Mouse (Mus musculus) MN1 (cell line): ENCODE results near the gene Rab37.

Source experiments
- DNase-seq: peaks from one replicate; pipeline ENCODE4 v3.0.0-alpha.2; 2016; ENCODE audit warnings: low spot score

Gene Rab37

DNA sequence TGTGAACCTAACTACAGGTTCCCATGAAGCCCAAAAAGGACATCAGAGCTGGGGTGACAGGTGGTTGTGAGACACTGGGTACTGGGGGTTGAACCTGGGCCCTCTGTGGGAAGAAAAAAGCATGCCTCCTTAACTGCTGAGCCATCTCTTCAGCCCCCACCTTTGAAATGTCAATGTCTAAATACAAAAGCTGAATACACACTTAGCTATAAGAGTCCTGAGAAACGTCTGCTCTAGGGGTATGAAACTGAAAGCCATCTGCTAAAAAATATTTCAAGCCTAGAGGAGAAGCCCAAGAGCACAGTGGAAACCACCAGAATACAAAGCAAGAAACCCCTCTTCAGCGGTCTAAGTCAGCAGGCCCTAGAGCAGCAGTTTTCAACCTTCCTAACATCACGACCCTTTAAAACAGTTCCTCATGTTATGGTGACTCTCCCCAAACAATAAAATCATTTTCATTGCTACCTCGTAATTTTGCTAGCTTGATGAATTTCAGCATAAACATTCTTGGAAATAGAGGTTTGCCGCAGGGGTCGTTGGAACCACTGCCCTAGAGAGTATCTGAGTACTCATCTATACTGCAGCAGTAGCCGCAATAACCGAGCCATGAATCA is 40.6 kb downstream of the Rab37 start:
- DNase-seq = no peak

DNA sequence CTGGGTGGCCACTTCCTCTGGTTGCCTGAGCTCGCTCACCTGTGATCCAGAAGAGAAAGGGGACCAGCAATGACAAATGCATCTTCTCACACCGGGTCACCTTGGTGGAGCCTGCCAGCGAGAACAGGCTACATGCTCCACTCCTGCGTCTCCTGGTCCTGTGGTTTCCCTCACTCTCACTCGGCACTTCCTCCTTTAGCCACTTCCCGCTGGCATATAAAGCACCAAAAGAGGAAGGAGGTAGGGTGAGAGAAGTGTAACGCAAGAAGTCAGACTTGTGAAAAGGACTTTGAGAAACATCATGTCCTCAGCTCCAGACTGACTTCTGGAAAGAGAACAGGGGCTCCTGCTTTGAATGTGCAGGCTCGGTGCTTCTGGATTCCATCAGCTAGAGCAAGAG is 42.6 kb downstream of the Rab37 start, which contains the start of gene Cd300lf:
Cd300lf (minus strand) TSS at position 193 of the 400 bp plus-strand sequence.
- no peak for DNase-seq

DNA sequence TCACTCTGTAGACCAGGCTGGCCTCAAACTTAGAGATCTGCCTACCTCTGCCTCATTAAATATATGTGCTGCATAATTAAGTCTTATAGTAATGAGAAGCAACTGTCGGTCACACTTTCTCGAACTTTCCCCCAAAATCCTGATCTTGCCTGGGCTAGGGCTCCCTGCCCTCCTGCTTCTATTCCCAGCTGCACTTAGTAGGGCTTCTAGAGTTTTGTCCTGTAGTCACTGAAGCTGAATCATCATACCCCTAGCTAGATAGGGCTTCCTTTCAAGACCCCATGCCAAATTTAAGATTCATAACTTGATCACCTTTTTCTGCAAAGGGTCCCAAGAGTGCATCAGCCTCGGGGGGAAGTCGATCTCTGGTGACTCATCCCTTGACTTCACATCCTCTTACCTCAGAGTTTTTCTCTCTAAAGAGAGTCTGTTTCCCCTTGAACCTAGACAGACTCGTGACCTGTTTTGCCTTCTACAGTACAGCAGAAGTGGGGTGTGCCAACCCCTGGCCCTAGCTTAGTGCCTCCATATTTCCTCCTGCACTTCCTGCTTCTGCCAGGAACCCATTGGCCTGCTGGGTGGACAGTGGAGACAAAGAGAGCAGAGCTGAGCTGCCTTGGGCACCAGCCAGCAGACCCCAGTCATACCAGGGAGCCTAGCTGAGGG is 47.5 kb downstream of the Rab37 start:
- no peak for DNase-seq

DNA sequence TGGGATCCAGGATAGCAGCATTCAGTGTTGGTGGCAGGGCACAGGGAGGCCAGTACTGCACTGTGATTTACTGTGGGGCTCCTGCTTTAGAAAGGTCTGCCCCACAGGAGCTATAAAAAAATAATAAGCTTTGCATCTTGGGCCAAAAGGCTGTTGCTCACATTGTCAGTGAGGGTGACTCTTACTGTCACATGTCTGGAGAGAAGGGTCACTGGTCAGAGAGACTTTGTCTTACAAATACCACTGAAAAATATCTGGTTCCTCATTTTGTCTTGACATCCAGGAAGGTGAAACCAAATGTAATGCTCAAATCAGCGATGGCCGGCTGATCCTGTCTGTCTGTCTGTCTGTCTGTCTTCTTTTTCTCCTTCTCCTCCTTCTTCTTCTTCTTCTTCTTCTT is 50.7 kb downstream of the Rab37 start:
- DNase-seq = no peak

DNA sequence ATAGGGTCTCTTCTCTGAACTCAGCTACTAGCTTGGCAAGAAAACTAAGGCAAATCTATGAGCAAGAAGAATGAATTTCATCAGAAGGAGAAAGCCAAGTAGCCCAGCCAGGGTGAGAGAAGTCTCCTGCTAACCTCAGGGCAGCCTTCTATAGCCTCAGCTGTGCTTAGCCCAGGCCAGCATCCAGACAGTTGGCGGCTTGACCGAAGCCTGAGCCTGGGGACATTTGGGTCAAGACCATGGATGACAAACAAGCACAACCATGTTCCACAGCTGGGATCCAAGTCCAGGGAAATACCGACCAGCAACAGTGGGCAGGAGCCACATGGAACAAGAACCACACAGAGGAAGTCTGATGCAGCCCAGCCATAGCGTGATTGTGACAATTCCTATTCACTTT is 56.6 kb downstream of the Rab37 start:
- no peak for DNase-seq

DNA sequence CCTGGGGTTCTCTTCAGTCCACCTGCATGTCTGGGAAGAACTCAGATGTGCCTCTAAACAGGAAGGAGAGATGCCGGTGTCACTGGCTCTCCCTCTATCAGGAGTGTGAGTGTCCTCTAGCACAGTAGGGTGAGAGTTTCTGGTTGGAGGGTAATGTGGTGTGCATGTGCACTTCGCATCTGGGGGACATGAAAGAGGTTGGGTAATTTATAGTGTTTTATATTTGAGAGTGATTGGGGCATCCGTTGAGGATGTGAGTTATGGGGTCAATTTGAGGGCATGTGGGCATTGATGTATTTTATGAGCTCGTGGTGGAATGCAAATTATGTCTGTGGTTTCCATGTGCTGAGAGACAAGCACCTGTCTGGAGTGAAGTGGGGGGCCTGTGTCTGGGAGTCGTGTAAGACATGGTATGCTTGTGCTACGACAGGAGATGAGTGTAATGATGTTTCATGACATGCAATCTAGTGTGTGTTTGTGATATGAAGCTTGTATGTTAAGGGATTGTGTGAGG is 59.6 kb downstream of the Rab37 start:
- no peak for DNase-seq

DNA sequence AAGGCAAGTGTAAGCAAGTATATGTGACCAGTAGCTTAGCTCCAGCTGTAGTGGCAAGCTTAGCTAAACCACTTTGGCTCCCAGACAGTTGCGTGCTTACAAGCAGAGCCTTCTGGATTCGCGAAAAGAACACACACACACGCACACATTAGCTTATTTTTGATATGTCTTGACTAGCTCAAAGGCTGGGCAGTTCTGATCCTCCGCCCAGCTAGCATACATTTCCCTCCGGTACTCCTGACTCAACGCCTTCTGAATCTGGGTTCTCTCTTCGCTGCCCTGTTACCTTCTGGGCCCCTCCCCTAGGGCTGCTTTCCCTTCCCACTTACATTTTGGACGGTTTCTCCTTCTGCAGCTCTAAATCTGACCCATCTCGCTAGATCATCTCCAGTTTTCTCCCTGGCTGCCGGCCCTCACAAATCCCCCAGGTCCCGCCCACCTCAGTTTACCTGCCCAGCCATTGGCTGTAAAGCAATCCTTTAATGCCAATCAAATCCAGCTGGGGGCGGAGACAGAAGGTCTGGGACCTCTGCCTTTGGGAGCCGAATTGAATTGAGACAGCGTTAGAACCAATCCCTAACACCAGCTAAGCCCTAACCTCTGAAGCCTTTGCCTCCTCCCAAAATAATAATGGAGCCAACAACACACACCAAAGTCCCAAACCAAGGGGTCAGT is 60.7 kb downstream of the Rab37 start:
- DNase-seq = peak; percentile 81

DNA sequence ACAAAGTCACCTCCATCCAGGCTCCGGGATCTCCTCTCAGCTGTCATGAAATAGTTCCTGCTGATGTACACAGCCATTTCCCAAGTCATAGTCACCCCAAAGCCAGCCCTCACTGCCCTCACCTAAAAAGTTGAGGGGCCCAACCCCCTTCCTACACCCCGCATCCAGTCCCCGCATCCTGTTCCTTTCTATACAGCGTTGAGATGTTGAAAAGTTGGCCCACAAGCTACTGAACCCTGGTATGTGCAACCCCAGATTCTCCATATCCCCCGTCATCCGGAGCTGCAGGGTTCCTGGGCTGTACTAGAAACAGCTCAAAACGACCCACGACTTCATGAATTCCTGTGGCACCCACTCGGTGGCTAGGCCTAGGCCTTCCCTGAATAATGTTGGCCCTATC is 61.9 kb downstream of the Rab37 start:
- DNase-seq = no peak

DNA sequence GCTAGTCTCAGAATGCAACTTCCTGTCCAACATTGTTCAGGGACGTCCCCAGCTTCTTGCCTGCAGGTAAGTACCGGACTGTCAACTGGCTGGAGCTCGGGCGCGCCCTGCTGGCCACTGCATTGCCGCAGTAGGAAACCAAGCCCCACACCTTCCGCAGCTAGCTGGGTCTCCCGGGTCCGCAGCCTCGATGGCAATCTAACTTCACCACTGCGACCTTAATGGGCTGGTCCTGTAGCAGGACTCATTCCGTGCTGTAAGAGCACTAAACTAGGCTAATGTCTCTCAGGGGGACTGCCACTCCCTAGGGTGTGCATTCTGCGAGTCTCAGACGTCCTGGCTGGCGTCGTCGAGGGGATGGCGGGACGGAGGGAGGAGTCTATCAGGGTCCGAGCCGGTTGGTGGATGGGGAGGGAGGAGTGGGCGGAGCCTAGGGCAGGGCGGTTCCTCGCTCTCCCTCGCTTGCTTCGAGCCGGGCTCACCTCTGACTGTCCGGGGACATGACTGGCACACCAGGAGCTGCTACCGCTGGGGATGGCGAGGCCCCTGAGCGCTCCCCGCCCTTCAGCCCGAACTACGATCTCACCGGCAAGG is 62.6 kb downstream of the Rab37 start:
- peak; percentile 74 for DNase-seq

DNA sequence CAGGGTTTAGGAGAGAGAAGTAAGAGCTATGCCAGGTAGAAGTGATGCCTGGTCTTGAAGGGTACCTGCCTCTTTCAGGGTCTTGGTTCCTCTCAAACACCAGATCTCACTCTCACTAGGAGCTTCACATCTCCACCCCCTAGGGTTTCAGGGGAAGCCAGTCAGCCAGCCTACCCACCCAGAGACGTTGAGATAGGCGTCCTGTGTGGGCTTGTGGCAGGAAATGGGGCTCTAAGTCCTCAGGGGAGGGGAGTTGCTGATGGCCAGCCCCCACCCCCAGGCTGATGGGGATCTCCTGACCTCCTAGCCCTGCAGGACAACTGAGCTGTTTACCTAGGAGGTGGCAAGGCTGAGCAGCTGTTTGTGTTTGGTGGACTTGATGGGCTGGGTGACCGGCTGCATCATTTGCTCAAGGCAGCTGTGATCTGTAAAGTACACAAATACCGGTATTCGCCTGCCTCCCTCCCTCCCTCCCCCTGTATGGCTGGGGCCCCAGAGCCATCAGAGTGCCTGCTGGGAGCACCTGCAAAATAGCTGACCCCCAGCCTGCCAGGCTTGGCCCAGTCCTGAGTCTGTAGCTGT is 63.9 kb downstream of the Rab37 start:
- no peak for DNase-seq

DNA sequence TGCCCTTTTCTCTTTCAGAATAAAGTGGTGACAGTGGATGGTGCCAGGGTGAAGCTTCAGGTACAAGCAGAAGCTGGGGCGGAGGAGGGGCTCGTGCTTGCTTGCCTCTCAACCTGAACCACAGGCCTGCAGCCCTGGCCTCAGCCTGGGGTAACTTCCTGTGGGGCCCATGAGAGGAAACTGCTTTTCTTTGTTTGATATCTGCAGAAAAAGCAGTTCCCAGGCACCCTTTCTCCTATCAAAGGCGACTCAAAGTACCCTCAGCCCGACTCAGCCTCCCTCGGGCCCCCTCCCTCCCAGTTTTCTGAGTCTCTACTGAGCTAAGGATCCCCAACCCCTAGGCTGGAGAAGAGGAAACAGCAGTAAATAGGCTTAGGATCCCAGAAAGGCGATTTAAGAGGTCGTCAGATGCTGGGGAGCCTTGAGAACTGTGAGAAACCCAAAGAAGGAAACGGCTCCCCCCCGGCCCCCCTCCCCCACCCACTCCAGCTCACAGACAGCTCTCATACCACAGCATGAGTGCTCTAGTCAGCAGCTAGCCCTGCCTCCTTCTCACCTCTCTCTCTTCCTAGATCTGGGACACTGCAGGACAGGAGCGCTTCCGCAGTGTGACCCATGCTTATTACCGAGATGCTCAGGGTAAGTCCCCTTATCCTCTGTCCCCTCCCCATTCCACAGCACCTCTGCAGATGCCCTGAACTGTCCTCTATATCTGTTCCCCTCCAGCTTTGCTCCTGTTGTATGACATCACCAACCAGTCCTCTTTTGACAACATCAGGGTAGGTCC is 66.9 kb downstream of the Rab37 start:
- DNase-seq = no peak

DNA sequence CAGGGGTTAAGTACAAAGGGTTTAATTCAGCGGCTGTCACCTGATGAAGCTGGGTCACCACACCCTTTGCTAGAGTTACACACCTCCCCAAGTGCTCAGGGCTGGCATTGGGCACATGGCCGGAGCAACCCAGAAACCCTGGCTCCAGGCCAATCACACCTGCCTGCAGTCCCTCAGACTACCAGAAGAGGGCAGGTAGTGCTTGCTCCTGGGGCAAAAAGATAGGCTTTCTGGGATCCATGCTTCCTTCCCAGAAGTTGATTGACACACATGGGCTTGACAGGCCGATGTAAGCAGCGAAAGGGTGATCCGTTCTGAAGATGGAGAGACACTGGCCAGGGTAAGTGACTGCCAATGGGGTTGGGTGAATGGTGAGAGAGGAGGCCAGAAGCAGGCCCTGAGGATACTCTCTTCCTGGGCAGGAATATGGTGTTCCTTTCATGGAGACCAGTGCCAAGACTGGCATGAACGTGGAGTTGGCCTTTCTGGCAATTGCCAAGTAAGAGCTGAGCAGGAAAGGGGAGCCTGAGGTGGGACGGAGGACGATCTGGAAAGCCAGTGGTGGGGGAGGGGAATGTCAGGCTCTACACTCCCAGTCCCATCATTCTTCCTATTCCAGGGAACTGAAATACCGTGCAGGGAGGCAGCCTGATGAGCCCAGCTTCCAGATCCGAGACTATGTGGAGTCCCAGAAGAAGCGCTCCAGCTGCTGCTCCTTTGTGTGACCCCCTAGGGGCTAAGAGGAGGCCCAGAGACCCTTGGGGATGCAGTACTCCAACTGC is 69.0 kb downstream of the Rab37 start:
- DNase-seq = peak; percentile 73

DNA sequence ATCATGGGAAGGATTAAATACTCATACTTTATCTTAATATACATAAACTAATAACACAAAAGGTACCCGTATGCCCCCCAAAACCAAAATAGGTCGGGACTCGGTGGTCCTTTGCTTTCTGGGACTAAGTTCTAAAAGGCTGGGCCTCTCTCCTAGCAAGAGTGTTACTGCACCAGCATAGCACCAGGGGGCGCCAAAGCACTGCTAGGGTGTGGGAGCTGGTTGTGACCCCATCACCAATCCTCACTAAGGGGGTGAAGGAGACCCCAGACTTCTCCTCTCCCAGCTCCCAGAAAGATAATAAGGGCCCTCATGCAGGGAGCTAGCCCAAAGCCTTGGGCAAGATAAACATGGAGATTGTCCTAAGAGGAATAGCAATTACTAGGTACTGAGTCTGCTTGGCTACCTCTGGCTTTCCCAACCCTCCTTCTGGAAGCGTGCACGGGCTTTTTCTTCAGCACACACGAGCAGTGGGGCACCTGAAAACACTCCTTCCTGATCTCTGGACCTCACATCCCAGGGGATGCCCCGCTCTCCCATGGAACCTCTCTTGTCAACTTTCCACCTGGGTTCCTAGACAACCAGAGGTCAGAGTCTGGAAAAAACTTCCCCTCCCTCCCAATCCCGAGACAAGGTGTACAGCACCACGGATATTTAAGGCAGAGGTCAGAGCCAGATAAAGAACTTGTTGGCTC is 69.8 kb downstream of the Rab37 start:
- DNase-seq = peak; percentile 67

DNA sequence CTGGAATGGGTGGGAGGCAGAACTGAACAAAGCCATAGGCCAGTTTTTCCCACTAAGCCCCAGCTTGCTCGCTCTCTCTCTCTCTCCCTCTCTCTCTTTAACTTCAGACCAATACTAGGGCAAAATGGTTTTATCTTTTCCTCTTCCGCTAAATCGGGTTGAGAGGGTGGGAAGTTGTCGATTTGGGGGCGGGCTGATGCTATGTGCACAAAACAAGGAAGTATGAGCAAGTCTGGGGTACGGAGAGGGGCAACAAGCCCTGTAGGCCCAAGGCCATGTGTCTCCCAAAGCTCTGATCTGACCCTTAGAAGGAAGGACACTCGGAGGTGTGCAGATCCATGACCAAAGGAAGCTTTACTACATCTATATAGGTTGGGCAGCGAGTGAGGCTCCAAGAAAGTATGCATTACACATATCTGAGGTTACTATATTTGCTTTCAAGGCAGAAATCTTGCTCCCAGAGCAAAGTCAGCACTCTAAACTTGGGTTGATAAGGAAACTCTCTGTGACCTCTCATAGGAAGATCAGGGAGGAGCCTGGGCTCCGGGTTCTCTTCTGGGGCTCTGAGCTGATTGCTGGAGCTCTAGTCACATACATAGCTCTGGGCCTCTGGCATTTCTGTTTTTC is 70.5 kb downstream of the Rab37 start:
- no peak for DNase-seq

DNA sequence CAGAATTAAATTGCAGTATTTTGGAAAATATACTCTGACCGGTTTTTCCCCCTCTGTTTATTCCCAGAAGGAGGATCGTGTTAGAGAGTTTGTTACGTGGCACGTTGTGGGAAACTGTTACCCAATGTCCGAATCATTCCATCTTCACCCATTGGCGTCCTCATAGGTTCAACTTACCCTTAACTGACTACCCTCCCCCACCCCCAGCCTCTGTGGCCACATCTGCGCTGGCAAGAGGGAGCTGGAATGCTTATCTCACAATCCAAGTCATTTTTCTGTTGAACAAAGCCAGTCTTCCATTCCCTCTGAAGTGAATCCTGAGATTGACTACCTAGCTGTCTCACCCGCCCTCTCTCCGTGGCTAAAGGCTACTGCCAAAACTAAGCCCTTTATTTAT is 71.0 kb downstream of the Rab37 start:
- DNase-seq = no peak

DNA sequence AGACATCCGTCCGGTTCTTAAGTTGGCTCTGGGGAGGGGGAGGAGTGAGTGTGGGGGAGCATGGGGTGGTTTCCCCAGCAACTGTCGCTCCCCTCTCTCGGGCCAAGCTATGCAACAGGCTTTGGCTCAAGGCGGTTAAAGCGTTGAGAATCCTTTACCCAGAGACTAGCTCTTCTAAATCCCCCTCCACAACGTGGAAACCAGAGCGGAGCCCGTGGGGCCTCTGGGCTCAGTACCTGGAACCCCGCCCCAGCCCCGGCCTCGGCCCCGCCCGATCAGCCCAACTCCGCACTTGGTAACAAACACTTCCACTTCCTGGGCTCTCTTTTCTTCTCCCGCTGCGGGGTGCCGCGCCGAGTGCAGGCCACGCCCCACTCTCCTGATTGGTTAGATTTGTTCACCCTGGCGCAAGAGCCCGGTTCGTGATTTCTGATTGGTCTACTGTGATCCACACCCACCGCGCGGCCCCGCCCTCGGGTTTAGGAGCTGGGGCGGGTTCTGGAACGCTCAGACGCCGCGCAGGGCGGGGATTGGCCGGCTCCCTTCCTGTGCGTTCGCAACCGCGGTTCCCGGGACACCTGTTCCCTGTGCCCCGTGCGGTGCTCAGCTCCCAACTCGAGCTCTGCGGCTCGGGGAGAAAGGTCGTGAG is 71.7 kb downstream of the Rab37 start, which contains the start of gene Slc9a3r1:
Slc9a3r1 (plus strand) TSS at position 510 of the 649 bp plus-strand sequence.
- peak; percentile 97 for DNase-seq

DNA sequence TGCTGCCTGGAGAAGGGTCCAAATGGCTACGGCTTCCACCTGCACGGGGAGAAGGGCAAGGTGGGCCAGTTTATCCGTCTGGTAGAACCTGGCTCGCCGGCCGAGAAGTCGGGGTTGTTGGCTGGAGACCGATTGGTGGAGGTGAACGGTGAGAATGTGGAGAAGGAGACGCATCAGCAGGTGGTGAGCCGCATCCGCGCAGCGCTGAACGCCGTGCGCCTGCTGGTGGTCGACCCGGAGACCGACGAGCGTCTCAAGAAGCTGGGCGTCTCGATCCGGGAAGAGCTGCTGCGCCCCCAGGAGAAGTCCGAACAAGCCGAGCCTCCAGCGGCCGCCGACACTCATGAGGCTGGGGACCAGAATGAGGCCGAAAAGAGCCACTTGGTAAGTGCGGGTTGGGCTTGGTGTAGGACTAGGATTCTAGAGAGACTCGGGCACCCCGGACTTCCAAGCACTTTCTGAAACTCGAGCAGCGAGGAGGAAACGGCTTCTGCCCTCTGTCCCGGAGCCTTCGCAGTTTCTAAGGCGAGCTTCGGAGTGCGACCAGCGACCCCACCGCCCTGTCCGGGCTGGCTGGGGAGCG is 72.4 kb downstream of the Rab37 start:
- DNase-seq = peak; percentile 58

DNA sequence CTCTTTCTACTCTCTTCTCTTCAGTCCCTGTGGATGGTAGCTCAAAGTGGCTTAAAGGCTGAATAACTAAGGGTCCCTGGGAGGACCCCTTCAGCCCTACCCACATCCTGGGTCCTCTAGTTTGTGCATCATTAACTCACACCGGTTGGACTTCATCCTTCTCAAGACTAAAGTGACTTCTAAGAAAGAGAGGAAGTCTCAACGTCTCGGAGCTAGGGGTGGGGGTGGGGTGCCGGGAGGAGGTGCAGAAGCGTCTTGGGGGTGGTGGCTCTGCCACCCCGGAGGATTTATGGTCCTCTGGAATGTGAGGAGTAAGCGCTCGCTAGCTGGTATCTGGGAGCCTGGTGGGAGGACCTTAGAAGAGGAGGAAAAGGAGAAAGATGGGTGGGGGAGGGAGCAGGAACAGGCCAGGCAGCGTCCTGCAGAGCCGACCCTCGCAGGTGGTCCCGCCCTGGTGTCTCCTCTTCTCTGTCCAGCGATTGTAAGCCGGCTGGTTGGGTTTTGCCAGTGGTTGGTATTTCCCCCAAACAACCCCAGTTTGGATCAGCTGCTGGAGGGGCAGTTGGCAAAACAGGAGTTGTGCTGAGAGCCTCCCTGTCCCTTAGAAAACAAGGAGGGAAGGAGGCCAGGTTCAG is 73.2 kb downstream of the Rab37 start:
- DNase-seq = no peak
